ENCODE assay signal across 33 mouse cellular contexts in the genomic region with DNA sequence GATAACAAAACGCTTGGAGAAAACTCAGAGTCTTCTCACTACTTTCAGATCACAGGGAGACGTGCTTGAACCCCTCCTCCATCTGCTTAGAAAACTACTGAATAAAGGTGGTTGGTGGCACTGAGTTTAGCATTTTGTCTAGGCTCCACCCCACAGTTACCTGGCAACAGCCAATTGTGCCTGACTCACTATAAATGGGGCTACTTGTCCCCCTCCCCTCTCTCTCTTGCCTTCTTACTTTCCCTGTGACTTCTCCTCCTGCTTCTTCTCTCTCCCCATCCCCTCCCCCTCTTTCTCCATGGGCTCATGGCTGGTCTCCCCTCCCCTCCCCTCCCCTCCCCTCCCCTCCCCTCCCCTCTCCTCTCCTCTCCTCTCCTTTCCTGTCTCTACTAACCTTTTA. TPM values are rescaled to one million over a fixed set of nuclear protein-coding genes. Genes with fewer than 3 reads are reported as not detected.
A peak's percentile ranks its signal among the peaks of the same experiment; 100 is the strongest.
DNase-seq lines count a peak whose midpoint lies in the region; ATAC-seq and TF ChIP-seq lines count a peak whose summit lies in the region.
"Had no signal": no experiment of that assay in that cellular context is flagged by ENCODE, and none has a peak within 500 bp of the region (broad histone marks: within the 10 kb centered on the region; RNA-seq: fewer than 3 reads in every experiment).

No protein-coding gene starts in this region.

- intact Hi-C loops in gastrocnemius, adult 2 months (cut with DNase I) = no loop called here

- H3K4me2 ChIP-seq in midbrain, embryonic 14.5 days (ENCODE audit: low read length) = no peak overlapping the region
- no peak overlapping the region for H3K4me2 ChIP-seq in neural tube, embryonic 15.5 days
- H3K4me2 ChIP-seq: embryonic facial prominence, embryonic 15.5 days; heart, embryonic 11.5 days; kidney, embryonic 15.5 days; lung, embryonic 15.5 days had no signal

- no peaks in the 10 kb centered on the region for H3K9me3 ChIP-seq in midbrain, embryonic 10.5 days (replicated peaks)
- H3K9me3 ChIP-seq in midbrain, embryonic 14.5 days (ENCODE audit: control insufficient read depth, low read length) = no peaks in the 10 kb centered on the region
- no peaks in the 10 kb centered on the region for H3K9me3 ChIP-seq in neural tube, embryonic 15.5 days (replicated peaks)
- H3K9me3 ChIP-seq: embryonic facial prominence, embryonic 15.5 days; kidney, embryonic 15.5 days; lung, embryonic 15.5 days; megakaryocyte, embryonic 14.5 days had no signal

- peak overlapping the region; percentile 28; the same call in 1 of the 2 replicates for H3K27ac ChIP-seq in gastrocnemius, adult 2 months
- H3K27ac ChIP-seq in midbrain, embryonic 10.5 days (replicated peaks) = peak overlapping the region; percentile 76
- no peak overlapping the region for H3K27ac ChIP-seq in midbrain, embryonic 14.5 days (replicated peaks; ENCODE audit: low read depth, low read length)
- H3K27ac ChIP-seq in neural tube, embryonic 15.5 days (replicated peaks) = peak overlapping the region; percentile 54; the same call in 1 of the 2 replicates
- H3K27ac ChIP-seq in kidney, adult 2 months (ENCODE audit: insufficient read depth, low read depth, low read length) = no peak overlapping the region
- H3K27ac ChIP-seq: embryonic facial prominence, embryonic 15.5 days; kidney, embryonic 15.5 days; liver, embryonic 14.5 days; lung, embryonic 15.5 days had no signal

- peaks cover 66% of the 10 kb centered on the region for H3K4me1 ChIP-seq in midbrain, embryonic 10.5 days
- peaks cover 15% of the 10 kb centered on the region for H3K4me1 ChIP-seq in midbrain, embryonic 14.5 days (ENCODE audit: control insufficient read depth, insufficient read depth, low read length)
- peaks cover 28% of the 10 kb centered on the region for H3K4me1 ChIP-seq in neural tube, embryonic 15.5 days
- no peaks in the 10 kb centered on the region for H3K4me1 ChIP-seq in kidney, adult 2 months (ENCODE audit: control insufficient read depth, insufficient read depth, low read length)
- H3K4me1 ChIP-seq: megakaryocyte, embryonic 14.5 days had no signal

- H3K36me3 ChIP-seq in midbrain, embryonic 10.5 days = no peaks in the 10 kb centered on the region
- no peaks in the 10 kb centered on the region for H3K36me3 ChIP-seq in midbrain, embryonic 14.5 days (ENCODE audit: control insufficient read depth, insufficient read depth, low read length)
- no peaks in the 10 kb centered on the region for H3K36me3 ChIP-seq in neural tube, embryonic 15.5 days
- no peaks in the 10 kb centered on the region for H3K36me3 ChIP-seq in kidney, adult 2 months (ENCODE audit: control insufficient read depth, insufficient read depth, low read length)
- H3K36me3 ChIP-seq: embryonic facial prominence, embryonic 15.5 days; kidney, embryonic 15.5 days; lung, embryonic 15.5 days had no signal

- peaks cover 13% of the 10 kb centered on the region; the same call in 1 of the 2 replicates for H3K27me3 ChIP-seq in midbrain, embryonic 10.5 days (ENCODE audit: low read depth, poor library complexity, severe bottlenecking)
- peaks cover 7% of the 10 kb centered on the region; the same call in 1 of the 2 replicates for H3K27me3 ChIP-seq in midbrain, embryonic 14.5 days (ENCODE audit: control insufficient read depth, insufficient read depth, low read length)
- H3K27me3 ChIP-seq in neural tube, embryonic 15.5 days (replicated peaks) = no peaks in the 10 kb centered on the region
- H3K27me3 ChIP-seq in kidney, adult 2 months (replicated peaks; ENCODE audit: control insufficient read depth, insufficient read depth, low read length) = no peaks in the 10 kb centered on the region
- H3K27me3 ChIP-seq: embryonic facial prominence, embryonic 15.5 days; kidney, embryonic 15.5 days; lung, embryonic 15.5 days had no signal

- DNase-seq in gastrocnemius, adult 2 months = no peak
- no peak for DNase-seq in gastrocnemius, adult 18-20 months (ENCODE audit: low spot score)
- DNase-seq in midbrain, embryonic 10.5 days (ENCODE audit: low spot score) = peak; percentile 20
- no peak for DNase-seq in midbrain, embryonic 14.5 days
- peak; percentile 79 for DNase-seq in ZHBTc4 (ENCODE audit: low read depth, low spot score)
- DNase-seq in kidney, adult 2 months = no peak
- DNase-seq: adrenal gland, adult 2 months; cerebellum, adult 11 months; cerebellum, adult 9-11 months; gastrocnemius, postnatal 10 days; kidney, postnatal 36 days; layer of hippocampus, adult 9-11 months; lung, postnatal 36 days; retina, postnatal 1 day; right cerebral cortex, postnatal 25 days had no signal

- H3K9ac ChIP-seq in midbrain, embryonic 14.5 days (replicated peaks; ENCODE audit: low read length) = no peak overlapping the region
- no peak overlapping the region for H3K9ac ChIP-seq in neural tube, embryonic 15.5 days (replicated peaks)
- H3K9ac ChIP-seq: embryonic facial prominence, embryonic 15.5 days; kidney, embryonic 15.5 days; liver, embryonic 14.5 days; lung, embryonic 15.5 days had no signal

- no peak for ATAC-seq in midbrain, embryonic 14.5 days (ENCODE audit: low FRiP score, low TSS enrichment)
- no peak for ATAC-seq in neural tube, embryonic 15.5 days (ENCODE audit: low FRiP score)
- ATAC-seq: intestine, postnatal 0 days; midbrain, embryonic 16.5 days had no signal

- TF ChIP-seq CTCF in gastrocnemius, adult 2 months (IDR thresholded peaks at IDR 0.05) = no peak
- TF ChIP-seq CTCF in kidney, adult 2 months (conservative IDR thresholded peaks at IDR 0.05; ENCODE audit: insufficient read depth, insufficient read length, low read depth, low read length) = no peak

- no peak for TF ChIP-seq POLR2A in kidney, adult 2 months (IDR thresholded peaks at IDR 0.05; ENCODE audit: low read depth, low read length)

- no peak overlapping the region for H3K4me3 ChIP-seq in gastrocnemius, adult 2 months
- H3K4me3 ChIP-seq in midbrain, embryonic 10.5 days = no peak overlapping the region
- H3K4me3 ChIP-seq in midbrain, embryonic 14.5 days (replicated peaks; ENCODE audit: low read depth, low read length) = no peak overlapping the region
- H3K4me3 ChIP-seq in neural tube, embryonic 15.5 days (replicated peaks) = no peak overlapping the region
- no peak overlapping the region for H3K4me3 ChIP-seq in kidney, adult 2 months (ENCODE audit: insufficient read depth, low read depth, low read length)
- H3K4me3 ChIP-seq: embryonic facial prominence, embryonic 15.5 days; kidney, embryonic 15.5 days; lung, embryonic 15.5 days; megakaryocyte, embryonic 14.5 days had no signal

- 43% methylated on average over 2 of the region's 2 CpGs for WGBS in midbrain, embryonic 10.5 days
- WGBS in midbrain, embryonic 14.5 days = 43% methylated on average over 2 of the region's 2 CpGs
- WGBS in neural tube, embryonic 15.5 days = 40% methylated on average over 2 of the region's 2 CpGs
- 95% methylated on average over 2 of the region's 2 CpGs for WGBS in kidney, adult 2 months

RNA-seq across cellular contexts. Expression of gene Sparcl1, which starts 9.4 kb away (rescaled TPM):
- 100 to 1,000 TPM in 1 of 2 experiments, 10 to 100 TPM in 1; 83.5 to 151 TPM for total RNA-seq in gastrocnemius, adult 2 months (2021)
- 100 to 1,000 TPM; 111 to 112 TPM for total RNA-seq in gastrocnemius, adult 18-20 months (2021)
- 30.0 and 42.1 TPM in 2 replicates for polyA plus RNA-seq in midbrain, embryonic 10.5 days (2016; fragmentation: Nextera tagmentation; extraction: Ambion mirVana)
- 118 and 147 TPM in 2 replicates for polyA plus RNA-seq in midbrain, embryonic 14.5 days (2014; fragmentation: Nextera tagmentation; extraction: Ambion mirVana)
- 479 and 515 TPM in 2 replicates for polyA plus RNA-seq in neural tube, embryonic 15.5 days (2015; fragmentation: Nextera tagmentation; extraction: Ambion mirVana)
- 31.6 and 36.4 TPM in 2 replicates for polyA plus RNA-seq in kidney, adult 2 months (2012; rRNA removed)
- total RNA-seq: common myeloid progenitor, adult 5-6 weeks; granulocyte monocyte progenitor cell, adult 5-6 weeks had no signal

RNA-seq across cellular contexts. Expression of gene Gm17660, which starts 26.7 kb away (rescaled TPM):
- not detected for total RNA-seq in gastrocnemius, adult 2 months (2021)
- total RNA-seq in gastrocnemius, adult 18-20 months (2021) = not detected
- not detected in 2 replicates for polyA plus RNA-seq in midbrain, embryonic 10.5 days (2016; fragmentation: Nextera tagmentation; extraction: Ambion mirVana)
- polyA plus RNA-seq in midbrain, embryonic 14.5 days (2014; fragmentation: Nextera tagmentation; extraction: Ambion mirVana) = not detected in 2 replicates
- not detected in 2 replicates for polyA plus RNA-seq in neural tube, embryonic 15.5 days (2015; fragmentation: Nextera tagmentation; extraction: Ambion mirVana)
- polyA plus RNA-seq in kidney, adult 2 months (2012; rRNA removed) = not detected in 2 replicates
- total RNA-seq: adrenal gland, adult 2 months; adrenal gland, postnatal 4 days; common myeloid progenitor, adult 5-6 weeks; gastrocnemius, postnatal 10 days; granulocyte monocyte progenitor cell, adult 5-6 weeks; left cerebral cortex, adult 18-20 months had no signal
- polyA plus RNA-seq: adrenal gland, adult 2 months; frontal cortex, adult 2 months; heart, embryonic 11.5 days; heart, postnatal 0 days; limb, embryonic 14.5 days; liver, embryonic 14.5 days; midbrain, embryonic 16.5 days; spleen, adult 2 months; urinary bladder, adult 2 months had no signal

RNA-seq across cellular contexts. Expression of gene Nudt9, which starts 58.0 kb away (rescaled TPM):
- total RNA-seq in gastrocnemius, adult 2 months (2021) = 10 to 100 TPM; 62.6 to 68.7 TPM
- total RNA-seq in gastrocnemius, adult 18-20 months (2021) = 10 to 100 TPM; 66.3 to 68.5 TPM
- polyA plus RNA-seq in midbrain, embryonic 10.5 days (2016; fragmentation: Nextera tagmentation; extraction: Ambion mirVana) = 65.7 and 70.2 TPM in 2 replicates
- polyA plus RNA-seq in midbrain, embryonic 14.5 days (2014; fragmentation: Nextera tagmentation; extraction: Ambion mirVana) = 56.0 and 56.1 TPM in 2 replicates
- 73.0 and 73.2 TPM in 2 replicates for polyA plus RNA-seq in neural tube, embryonic 15.5 days (2015; fragmentation: Nextera tagmentation; extraction: Ambion mirVana)
- 59.7 and 63.8 TPM in 2 replicates for polyA plus RNA-seq in kidney, adult 2 months (2012; rRNA removed)

Comparison
In these comparisons a context has a peak if more than half of its experiments do, and no peak if none do; other contexts are left out.
1. DNase-seq: peak in midbrain, embryonic 10.5 days (single experiment) and ZHBTc4 (single experiment); none in gastrocnemius, adult 2 months (single experiment), gastrocnemius, adult 18-20 months (single experiment), midbrain, embryonic 14.5 days (single experiment) and kidney, adult 2 months (single experiment).
2. H3K27ac ChIP-seq: peak in gastrocnemius, adult 2 months (single experiment), midbrain, embryonic 10.5 days (single experiment) and neural tube, embryonic 15.5 days (single experiment); none in midbrain, embryonic 14.5 days (single experiment) and kidney, adult 2 months (single experiment).